Mouse (Mus musculus): ENCODE results near the gene Arhgef25. TPM values are rescaled to one million over a fixed set of nuclear protein-coding genes. Genes with fewer than 3 reads are reported as not detected.
A peak's percentile ranks its signal among the peaks of the same experiment; 100 is the strongest.
"Not testable (repeated sequence)": the region's sequence is repeated elsewhere in the genome, so short reads cannot be mapped to it uniquely, and the experiment has no call there.

The Arhgef25 gene
- total RNA-seq, 2 experiments from 2014 or later, result 196 to 200 TPM

DNA sequence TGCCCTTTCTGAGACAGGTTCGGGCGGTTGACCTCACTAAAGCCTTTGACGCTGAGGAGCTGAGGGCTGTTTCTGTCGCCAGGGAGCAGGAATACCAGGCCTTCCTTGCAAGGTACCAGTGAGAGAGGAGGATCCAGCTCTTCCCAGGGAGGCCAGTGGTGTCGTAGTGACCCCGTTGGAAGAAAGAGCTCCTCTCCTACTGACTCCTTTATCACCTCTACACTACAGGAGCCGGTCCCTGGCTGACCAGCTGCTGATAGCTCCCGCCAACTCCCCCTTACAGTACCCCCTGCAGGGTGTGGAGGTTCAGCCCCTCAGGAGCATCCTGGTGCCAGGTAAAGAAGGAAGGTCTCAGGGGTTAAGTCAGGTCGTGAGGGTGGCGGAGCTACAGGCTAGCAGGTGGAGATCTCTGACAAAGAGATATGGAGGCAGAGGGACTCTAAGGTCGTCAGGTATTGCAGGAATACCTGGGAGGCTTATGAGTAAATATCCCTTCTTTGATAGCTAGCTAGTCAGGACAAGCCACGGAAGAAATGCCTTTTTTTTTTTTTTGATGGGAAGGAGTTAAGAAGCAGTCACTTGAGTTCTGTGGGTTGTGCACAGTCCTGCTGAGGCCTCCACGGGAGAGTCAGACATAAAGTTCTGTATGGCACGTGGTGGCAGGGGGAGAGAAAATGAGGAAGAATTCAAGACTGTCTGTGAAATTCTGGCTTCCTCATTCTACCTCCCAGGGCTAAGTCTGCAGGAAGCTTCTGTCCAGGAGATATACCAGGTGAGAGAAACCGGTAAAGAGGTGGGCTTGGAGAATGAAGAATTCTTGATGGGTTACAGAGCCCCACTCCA lies 22.9 kb downstream of the Arhgef25 start:
- DNase-seq (ENCODE audit: low spot score in 2 of 2), result peak in 1 of 2 experiments; percentile 8

DNA sequence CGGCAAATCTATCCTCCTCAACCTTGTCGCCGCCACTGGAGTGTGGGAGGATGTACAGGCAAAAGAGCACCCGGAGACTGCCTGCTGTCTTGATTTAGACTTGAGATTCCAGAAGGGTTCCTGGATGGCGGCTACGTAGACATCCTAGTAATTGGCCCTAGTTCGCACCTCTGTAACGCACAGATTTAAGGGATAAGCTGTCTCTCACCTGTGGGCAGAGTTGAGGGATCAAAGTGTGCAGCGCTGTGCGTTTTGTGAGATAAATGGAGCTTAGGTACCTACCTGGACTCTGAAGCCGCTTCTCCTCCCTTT lies 23.5 kb downstream of the Arhgef25 start:
- DNase-seq (ENCODE audit: low spot score in 2 of 2), result no peak

DNA sequence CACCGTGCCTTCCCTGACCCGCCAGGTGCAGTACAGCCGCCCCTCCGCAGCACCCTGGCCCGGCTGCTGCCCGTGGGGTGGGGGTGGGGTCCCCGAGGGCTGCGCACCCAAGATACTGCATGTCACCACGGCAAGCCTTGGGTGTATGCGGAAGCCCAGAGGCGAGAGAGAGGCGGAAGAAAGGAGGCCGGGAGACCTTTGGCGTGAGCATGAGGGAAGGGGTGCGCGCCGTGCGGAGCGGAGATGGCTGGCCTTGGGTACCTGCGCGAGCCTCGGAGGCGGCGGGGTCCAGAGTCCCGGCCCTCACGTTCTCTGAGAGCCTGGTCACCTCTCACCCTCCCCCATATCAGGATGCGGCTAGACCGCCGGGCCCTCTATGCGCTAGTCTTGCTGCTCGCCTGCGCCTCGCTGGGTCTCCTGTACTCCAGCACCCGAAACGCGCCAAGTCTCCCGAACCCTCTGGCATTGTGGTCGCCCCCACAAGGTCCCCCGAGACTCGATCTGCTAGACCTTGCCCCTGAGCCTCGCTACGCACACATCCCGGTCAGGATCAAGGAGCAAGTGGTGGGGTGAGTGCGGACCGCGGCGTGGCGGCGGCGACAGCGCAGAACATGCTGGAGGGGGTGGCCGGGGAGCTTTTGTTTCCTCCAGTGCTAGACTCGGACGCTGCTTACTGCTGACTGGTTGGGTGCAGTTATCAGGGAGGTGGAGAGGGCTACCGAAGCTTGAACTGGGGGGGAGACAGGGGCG lies 24.1 kb downstream of the Arhgef25 start:
- no peak for DNase-seq (ENCODE audit: low spot score in 2 of 2)

DNA sequence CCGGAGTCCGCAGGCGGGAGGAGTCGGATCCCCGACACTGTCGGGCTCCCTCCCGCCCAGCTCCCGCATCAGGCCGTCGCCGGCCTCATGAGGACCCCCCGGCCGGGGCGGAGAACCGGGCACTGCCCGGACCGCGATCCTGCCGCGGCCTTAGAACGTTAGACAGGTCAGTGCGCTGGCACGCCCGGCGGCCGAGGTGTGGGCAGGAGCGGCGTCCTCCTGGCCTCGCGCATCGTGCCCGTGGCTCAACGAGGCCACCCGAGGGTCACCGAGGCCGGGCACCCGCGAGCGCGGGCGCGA lies 24.6 kb downstream of the Arhgef25 start:
- no peak for DNase-seq (ENCODE audit: low spot score in 2 of 2)

DNA sequence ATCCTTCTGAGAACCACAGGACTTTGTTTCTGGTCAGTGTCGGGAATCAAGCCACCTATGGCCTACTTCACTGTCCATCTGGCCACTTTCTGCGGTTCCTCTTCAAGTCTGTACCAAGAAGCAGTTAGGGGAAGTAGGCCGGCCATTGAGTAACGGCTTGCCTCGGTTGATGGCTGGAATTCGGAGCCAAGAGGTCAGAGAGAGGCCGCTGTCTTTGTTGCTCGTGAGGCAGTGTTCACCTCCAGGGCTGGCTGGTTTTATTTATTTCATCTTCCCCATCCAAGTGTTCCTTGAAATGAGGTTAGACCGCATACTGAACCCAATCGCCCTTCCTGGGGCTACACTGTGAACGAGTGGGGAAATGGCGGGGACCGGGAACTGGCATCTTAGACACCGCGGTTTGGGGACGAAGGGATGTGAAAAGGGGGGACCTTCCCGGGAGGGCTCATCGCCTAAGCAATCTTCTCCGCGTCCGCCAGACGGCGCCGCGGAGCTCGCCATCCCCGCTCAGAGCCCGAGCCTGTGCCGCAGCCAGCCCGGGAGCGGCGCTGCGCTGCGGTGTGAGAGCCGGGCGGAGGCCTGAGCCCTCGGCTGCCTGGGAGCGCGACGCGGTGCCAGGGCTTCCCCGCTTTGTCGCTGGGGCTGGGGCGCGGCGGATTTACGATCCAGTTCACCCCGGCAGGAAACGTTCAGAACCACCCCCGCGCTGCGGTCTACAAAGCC lies 25.1 kb downstream of the Arhgef25 start, which contains the start of gene B4galnt1:
TSS of gene B4galnt1 (plus strand) at position 595 of the 723 bp plus-strand sequence.
- peak; percentile 76 to 85 for DNase-seq (ENCODE audit: low spot score in 2 of 2)

DNA sequence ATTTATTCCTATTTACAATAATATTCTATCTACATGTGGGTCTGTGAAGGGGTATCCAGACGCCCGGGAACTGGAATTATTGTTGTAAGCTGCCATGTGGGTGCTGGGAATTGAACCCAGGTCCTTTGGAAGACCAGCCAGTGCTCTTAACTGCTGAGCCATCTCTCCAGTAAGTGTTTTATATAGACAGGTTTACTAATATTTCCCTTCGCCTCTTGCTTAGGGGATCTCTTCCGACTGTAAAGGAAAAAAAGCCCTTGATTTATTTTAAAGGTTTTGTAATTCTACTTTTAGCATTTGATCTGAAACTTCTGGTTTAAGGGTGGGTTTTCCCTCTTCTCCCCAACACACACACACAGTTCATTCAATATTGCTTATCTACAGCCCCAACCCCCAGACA lies 25.7 kb downstream of the Arhgef25 start:
- DNase-seq (ENCODE audit: low spot score in 2 of 2), result no peak

DNA sequence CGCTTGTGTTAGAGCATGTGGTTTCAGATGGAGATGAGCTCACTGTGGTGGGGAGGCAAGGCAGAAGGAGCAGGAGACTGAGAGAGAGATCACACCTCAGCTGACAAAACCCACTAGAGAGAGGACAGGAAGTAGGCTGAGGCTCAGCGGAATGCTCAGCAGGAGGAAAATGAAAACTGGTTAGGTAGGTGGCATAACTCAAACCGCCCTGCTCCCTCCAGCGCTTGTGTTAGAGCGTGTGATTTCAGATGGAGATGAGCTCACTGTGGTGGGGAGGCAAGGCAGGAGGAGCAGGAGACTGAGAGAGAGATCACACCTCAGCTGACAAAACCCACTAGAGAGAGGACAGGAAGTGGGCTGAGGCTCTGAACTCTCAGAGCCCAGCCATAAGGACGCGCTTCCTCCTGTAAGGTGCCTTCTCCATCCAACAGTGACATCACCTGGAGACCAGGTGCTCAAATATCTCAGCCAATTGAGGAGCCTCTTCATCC lies 27.1 kb downstream of the Arhgef25 start:
- not testable (repeated sequence) for DNase-seq (ENCODE audit: low spot score in 2 of 2)

DNA sequence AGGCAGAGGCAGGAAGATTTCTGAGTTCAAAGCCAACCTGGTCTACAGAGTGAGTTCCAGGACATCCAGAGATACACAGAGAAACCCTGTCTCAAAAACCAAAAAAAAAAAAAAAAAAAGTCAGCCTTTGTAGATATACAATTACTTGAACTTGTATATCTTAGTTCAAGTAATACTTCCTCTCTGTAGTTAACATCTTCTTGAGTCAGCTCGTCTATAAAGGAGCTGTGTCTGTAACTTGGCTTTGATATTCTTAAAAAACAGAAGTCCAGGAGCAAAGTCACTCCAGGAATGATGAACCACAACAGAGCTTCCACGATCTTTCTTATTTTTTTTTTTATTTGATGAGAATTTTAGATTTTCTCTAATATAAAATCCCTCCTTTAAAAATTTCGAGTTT lies 29.2 kb downstream of the Arhgef25 start:
- no peak for DNase-seq (ENCODE audit: low spot score in 2 of 2)

DNA sequence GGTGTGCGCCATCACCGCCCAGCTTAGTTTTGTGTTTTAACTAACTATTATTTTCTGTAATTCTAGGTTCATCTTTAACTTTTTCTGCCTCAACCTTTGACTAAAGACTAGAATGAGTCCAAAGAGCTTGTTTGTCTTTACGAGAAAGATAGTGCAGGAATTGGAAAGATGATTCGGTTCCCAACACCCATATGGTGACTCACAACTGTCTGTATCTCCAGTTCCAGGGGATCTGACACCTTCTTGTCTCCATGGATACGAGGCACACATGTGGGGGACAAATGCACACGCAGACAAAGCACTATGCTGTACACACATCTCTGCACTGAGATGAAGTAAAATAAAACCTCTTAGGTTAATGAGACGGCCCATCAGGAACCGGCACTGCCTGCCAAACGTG lies 29.8 kb downstream of the Arhgef25 start:
- DNase-seq (ENCODE audit: low spot score in 2 of 2), result no peak

DNA sequence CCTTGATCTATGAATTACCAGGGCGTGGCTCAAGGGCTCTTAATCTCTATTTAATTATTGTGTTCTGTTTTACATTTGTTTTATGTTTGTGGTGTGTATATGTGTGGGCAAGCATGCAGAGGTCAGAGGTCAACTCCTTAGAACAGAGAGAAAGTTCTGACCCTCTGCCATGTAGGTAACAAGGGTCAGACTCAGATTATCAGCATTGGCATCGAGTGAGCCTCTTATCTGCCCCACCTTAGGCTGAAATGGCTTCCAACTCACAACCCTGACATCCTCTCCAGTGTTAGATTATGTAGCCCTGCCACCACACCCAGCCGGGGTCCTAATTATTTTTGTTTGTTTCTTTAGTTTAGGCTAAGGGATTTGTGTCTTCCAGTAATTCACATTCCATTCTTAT lies 31.4 kb downstream of the Arhgef25 start:
- no peak for DNase-seq (ENCODE audit: low spot score in 2 of 2)

DNA sequence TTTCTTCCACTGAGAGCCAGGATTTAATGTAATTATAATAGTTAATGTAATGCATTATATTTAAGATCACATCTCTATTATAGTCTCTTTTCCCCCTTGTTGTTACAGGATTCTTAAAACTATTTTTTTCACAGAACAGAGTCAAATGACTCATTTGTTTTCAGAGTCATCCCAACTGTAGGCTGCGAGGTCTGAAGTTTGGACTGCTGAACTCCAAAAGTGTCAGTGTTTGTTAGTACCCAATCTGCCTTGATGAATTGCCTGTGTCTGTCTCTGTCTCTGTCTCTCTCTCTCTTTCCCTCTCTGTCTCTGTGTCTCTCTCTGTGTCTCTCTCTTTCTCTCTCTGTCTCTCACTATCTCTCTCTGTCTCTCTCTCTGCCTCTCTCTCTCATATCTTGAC lies 33.4 kb downstream of the Arhgef25 start:
- no peak for DNase-seq (ENCODE audit: low spot score in 2 of 2)

DNA sequence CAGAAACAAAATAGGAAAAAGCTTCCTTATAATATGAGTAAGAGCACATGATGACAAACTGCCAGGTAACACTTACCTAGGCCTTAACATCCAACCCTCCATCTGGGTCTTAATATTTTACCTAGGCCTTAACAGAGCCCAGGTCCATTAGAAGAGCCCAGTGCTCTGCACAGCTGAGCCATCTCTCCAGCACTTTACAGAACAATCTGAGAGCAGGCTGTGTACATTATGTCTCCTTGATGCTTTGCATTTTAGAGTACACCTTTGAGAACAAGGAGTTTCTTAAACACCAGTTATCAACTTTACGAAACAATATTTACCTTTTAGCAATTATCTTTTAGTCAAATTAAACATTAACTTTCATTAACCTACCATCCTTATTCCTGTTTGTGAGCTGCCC lies 33.8 kb downstream of the Arhgef25 start:
- DNase-seq (ENCODE audit: low spot score in 2 of 2), result no peak

DNA sequence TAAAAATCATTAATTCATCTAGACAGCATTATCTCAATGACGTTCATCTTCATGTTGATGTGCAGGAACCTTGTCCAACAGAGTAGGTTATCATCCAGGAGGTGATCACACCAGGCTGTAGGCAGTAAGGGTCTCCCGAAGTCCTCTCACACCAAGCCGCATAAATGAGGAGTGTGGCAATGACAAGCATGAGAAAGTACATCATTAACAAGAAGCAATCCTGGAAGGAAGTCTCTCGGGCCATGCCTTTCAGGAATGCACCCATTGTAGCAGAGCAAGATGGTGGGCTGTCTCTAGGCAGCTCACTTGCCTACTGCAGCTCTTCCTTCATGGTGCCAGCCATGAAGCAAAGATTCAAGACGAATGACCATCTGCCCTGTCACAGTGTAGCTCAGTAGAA lies 35.2 kb downstream of the Arhgef25 start:
- DNase-seq (ENCODE audit: low spot score in 2 of 2), result no peak

DNA sequence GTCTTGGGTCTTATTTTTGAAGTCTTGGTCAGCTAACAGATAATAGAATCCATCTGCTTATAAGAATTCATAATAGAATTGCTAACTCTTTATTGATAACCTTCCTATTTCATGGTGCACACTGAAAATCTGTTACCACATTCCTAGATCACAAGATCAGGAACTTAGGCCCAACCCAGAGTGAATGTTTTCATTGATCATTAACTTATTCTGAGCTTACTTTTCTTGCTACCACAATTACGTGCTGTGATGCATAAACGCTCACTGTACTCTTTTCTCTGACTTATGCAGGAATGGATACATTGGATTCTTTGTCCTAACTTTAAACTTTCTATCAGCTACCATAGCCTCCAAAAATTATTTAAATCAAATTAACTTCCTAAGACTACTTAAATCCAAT lies 35.6 kb downstream of the Arhgef25 start:
- DNase-seq (ENCODE audit: low spot score in 2 of 2), result no peak

DNA sequence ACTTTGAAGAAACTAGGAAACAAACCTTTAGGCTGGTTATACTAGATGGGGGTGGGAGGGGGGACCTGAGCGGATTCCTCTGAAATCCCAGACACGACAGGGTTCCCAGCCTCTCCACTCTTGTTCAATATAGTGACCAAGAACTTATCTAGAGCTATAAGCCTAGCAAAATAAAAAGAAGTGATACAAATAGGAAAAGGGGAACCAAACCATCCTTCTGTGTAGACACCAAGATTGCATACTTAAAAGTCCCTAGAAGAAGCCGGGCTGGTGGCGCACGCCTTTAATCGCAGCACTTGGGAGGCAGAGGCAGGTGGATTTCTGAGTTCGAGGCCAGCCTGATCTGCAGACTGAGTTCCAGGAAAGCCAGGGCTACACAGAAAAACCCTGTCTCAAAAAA lies 36.6 kb downstream of the Arhgef25 start:
- no peak for DNase-seq (ENCODE audit: low spot score in 2 of 2)

DNA sequence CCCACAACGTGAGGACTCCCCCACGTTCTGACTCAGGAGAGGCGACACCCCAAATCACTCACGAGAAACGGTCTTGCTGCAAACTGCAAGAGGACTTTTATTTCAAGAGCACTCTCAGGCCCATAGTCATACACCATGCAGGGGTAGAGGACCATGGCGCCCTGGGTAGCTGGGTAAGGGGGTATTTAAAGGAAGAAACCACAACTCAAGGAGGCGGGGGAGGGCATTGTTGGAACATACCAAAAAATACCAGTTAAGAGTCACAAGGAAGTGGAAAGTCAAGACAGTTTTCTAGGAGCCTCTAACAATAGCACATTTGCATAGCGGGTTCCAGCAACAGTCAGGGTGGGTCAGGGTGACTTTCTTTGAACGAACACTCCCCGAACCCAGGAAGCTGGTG lies 37.3 kb downstream of the Arhgef25 start:
- DNase-seq (ENCODE audit: low spot score in 2 of 2), result not testable (repeated sequence)

DNA sequence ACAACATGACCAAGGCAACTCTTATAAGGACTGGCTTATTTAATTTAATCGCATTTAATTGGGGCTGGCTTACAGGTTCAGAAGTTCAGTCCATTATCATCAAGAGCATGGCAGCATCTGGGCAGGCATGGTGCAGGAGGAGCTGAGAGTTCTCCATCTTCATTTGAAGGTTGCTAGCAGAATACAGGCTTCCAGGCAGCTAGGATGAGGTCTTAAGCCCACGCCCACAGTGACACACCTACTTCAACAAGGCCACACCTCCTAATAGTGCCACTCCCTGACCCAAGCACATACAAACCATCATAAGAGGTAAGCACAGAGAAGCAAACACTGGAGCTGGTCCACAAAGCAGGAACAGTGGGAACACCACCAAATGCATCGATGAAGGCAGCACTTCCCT lies 38.6 kb downstream of the Arhgef25 start:
- DNase-seq (ENCODE audit: low spot score in 2 of 2), result not testable (repeated sequence)

DNA sequence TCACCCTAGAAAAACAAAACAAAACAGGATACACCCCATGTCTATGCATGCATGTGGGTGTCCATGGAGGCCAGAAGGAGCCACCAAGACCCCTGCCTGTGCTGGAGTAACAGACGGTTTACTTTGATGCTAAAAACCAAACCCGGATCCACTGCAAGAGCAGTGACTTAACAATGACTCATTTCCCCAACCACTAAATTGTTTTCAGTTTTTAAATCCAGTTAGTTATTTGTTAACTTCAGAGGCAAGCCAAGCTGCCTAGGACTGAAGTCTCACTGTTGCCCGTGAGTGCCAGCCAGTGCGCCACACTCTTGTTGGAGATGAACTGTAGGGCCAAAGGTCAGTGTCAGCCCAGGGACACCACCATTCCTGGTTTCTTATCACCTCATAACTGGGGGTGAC lies 39.4 kb downstream of the Arhgef25 start:
- DNase-seq (ENCODE audit: low spot score in 2 of 2), result no peak

DNA sequence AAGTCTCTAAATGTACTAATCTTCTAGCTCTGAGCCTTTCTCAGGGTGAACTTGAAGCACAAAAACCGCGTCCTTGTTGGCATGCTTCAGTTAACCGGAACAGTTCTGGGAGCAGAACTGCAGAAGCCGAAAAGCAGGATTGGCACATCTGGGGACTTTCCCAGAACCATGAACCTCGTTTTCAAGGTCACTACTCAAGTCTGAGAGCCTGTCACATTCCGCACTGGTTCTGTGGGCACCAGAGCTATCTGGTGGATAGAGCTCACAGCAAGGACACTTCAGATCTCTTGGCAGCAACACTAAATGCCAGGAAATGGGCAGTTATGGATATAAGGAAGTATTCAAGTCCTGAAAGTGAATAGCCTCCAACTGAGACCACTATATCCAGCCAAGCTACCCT lies 42.7 kb downstream of the Arhgef25 start:
- no peak for DNase-seq (ENCODE audit: low spot score in 2 of 2)

DNA sequence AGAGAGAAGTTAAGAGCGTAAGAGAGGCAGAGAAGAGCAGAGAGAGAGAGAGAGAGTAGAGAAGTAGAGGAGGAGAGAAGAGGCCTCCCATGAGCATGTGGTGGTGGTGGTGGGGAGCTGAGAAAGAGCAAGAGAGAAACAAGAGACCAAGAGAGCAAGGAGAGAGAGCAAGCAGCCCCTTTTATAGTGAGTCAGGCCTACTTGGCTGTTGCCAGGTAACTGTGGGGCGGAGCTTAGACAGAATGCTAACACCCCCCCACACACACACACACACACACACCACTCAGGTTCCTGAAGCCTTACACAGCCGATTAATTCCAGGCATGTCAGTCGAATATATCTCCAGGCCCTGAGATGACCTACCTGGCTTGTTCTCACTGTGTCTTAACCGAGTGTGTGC lies 44.6 kb downstream of the Arhgef25 start:
- DNase-seq (ENCODE audit: low spot score in 2 of 2), result no peak

DNA sequence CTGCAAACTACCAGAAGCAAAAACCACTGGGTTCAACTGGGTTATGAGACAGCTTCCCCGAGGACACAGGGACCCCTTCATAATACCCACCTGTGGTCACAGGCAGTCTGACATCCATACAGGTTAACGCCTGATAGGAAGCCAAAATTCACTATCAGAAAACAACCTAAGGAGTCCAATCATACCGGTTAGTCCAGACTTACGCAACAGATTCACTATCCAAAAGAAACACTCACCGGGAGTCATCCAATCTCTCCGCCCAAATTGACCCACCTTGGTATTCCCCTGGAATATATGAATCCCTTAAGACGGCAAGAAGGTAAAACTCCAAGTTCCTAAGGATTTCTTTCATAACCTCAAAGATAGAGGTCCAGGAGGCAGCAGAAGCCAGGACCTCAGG lies 45.3 kb downstream of the Arhgef25 start:
- no peak for DNase-seq (ENCODE audit: low spot score in 2 of 2)

DNA sequence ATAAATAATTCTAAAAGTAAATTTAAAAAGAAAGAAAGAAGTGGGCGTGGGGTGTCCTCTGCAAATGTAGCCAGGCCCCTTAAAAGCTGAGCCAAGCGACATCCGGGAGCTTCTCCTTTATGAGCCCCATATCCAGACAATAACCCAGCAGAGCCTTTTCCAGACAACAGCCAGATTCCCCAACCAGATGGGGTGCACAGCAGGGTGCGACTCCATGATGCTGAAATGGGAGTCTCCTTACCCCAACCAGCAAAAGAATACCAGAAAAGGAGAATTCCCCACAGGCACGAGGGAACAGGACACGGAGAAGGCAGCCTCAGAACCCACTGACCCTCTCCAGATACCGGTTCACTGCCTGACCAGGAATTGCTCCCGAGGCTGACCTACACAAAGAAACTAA lies 46.7 kb downstream of the Arhgef25 start:
- no peak for DNase-seq (ENCODE audit: low spot score in 2 of 2)
